Mouse (Mus musculus) fat pad, adult 2 months (tissue): ENCODE results near the gene Tk1.
"Not testable (repeated sequence)": the region's sequence is repeated elsewhere in the genome, so short reads cannot be mapped to it uniquely, and the experiment has no call there.

Experiments
- DNase-seq: peaks from one replicate; pipeline ENCODE4 v3.0.0-alpha.2; 2011; ENCODE audit warnings: low read depth, low spot score; ENCODE audit errors: extremely low read depth

The Tk1 gene

DNA sequence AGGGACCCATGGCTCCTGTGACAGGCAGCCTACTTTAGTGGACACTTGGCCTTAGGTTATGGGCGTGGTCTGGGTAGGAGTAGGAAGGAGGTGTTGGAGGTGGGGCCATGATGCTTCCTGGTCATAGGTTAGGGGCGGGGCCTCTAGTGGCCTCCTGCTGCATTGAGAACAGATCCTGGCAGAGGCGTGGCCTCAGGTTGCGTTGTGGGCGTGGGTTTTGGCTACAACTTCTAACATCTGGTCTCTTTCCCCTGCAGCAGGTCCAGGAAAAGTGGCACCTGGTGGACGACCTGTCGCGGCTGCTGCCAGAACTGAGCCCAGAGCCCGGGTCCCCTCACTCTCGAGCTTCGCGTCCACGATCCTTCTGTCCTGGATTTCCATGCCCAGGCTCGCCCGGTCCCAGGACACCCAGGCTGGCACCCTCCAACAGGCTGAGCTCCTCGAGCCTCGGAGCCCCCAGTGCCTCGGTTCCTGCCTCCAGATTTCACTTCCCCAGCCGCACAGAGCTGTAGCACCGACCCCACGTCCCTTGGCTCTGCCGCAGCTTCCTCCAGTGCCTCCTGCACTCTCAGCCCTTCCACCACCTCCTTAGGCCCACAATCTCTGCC lies 33.5 kb downstream of the Tk1 start:
- DNase-seq, result no peak

GRCm38 (mm10) chr11:117791441-117791761 lies 34.5 kb downstream of the Tk1 start:
- no peak for DNase-seq

GRCm38 (mm10) chr11:117790703-117791440 lies 35.0 kb downstream of the Tk1 start:
- no peak for DNase-seq

- DNase-seq, result no peak
Observed at GRCm38 (mm10) chr11:117790286-117790685, 35.6 kb downstream of the Tk1 start.

GRCm38 (mm10) chr11:117788481-117788880 lies 37.4 kb downstream of the Tk1 start:
- not testable (repeated sequence) for DNase-seq

DNA sequence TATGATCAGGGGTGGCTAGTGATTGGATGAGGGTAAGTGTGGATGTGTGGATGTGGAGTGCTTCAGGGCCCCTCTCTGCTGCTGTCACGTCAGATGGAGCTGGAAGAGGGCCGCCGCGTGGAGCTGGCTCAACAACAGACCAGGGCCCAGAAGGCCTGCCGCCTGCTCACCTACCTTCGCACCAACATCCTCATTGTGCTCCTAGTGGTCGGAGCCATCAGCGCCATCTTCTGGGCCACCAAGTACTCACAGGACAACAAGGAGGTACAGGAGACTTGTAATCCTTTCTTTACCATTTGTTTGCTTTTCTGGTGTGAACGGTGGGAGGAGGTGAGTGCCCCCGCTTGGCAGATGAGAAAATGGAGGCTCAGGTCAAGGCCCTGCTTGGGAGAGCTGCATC lies 39.6 kb downstream of the Tk1 start:
- no peak for DNase-seq

GRCm38 (mm10) chr11:117783683-117784309 lies 42.1 kb downstream of the Tk1 start:
- no peak for DNase-seq

DNA sequence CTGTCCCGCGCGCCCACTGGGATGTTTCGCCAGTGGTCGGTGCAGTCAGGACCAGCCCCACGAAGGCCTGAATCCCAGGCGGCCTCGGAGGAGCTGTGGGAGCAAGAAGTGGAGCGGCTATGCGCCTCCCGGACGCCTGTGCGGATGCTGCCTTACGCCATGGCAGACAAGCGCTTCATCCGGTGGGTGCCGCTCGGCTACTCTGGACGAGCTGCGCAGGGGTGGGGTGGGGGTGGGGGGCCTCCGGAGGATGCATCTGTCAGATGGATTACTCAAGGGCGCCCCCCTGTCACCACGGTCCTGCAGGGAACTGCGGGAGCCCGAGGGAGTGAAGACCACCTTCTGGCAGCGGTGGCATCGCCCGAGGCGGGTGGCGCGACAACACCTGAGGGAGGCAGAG lies 42.8 kb downstream of the Tk1 start:
- no peak for DNase-seq

DNA sequence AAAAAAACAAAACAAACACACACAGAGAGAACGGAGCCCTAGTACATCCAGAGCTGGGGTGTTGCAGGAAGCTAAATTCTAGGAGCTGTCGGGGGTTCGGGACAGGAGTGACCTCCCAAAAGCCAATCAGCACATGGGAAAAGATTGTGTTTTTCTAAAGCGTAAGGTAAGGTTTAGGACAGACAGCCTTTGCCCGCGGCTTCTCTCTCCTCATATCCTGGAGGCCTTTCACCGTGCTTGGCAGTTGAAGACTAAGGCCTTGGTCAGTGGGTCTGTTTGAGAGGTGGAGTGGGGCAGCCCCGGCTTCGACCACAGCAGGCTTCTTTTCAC lies 43.2 kb downstream of the Tk1 start:
- DNase-seq, result no peak

- no peak for DNase-seq
Observed at GRCm38 (mm10) chr11:117781993-117782704, 43.7 kb downstream of the Tk1 start, which contains the start of the genes Tmc8 and Tmc6. Gene Tmc8 (plus strand): TSS chr11:117782076. Gene Tmc6 (minus strand): TSS chr11:117782198.

DNA sequence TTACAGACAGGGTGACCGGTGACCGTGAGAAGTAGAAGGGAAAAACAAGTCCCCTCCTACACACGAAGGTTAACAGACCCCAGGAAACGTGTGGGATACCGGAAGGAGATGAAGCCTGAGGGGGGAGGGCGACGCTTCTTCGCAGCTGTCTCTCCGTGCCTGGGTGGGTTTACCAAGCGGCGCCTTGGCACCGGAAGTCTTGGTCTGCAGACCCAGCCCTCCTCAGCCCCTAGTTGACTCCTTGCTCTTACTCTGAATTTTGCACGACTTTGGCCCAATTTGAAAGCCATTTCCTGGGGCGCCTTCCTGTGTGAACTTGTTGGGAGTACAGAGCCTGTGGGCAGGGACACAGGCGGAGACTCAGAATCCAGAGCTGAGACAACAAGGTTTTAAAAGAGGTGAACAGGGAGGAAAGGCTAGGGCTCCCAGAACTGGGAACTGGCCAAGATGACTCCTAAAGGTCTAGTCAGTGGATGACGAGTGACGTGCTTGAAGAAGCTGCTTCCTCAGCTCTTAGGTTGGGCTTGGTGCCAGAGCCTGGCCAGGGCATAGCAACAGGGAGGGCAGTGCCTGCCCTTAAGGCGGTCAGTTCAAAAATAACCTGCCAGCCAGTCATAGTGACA lies 44.6 kb downstream of the Tk1 start:
- no peak for DNase-seq

GRCm38 (mm10) chr11:117780582-117781111 lies 45.2 kb downstream of the Tk1 start:
- DNase-seq, result peak; percentile 100

GRCm38 (mm10) chr11:117780199-117780515 lies 45.7 kb downstream of the Tk1 start:
- no peak for DNase-seq

- DNase-seq, result no peak
Observed at GRCm38 (mm10) chr11:117779434-117780198, 46.3 kb downstream of the Tk1 start.

DNA sequence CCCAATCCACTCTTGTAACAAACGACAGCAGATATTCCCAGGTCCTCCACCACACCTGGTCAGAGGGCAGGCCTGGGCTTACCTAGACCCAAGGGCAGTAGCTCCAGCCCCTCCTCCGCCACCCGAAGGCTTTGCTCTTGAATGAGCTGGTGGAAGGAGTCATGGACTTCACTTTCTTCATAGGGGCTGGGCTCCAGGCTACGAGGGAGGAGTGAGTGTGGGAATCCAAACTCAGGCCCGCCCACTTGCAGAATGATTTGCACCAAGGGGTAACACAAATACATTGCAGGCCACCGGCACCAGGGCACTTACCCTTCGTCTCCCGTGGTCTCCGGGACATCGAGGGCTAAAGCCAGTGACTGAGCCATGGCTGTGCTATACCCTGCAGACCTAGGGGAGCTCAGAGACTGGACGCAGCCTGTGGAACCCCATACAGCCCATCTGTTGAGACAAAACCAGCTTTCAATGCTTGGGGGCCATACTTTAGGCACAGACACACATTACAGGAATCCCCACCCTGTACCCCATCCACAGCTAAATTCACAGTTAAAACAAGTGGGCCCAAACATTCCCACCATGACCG lies 47.0 kb downstream of the Tk1 start:
- no peak for DNase-seq

DNA sequence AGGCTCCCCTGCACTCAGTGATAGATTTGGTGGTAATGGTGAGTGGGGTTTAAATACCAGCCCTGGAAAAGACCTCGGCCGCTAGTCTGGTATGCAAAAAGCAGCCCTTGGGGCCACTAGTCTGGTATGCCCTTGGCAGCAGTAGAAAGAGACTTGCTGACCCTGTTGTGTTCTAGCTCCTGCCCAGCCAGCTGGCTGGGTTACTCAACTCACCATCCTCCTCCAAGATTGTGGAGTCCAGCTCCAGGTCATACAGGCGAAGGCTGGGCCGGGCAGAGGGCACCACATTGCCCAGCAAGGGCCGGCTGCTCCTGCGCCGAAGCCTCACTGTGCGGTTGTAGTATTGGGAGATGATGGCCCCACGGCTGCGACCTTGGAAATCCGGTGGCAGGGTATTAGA lies 47.9 kb downstream of the Tk1 start:
- DNase-seq, result no peak

DNA sequence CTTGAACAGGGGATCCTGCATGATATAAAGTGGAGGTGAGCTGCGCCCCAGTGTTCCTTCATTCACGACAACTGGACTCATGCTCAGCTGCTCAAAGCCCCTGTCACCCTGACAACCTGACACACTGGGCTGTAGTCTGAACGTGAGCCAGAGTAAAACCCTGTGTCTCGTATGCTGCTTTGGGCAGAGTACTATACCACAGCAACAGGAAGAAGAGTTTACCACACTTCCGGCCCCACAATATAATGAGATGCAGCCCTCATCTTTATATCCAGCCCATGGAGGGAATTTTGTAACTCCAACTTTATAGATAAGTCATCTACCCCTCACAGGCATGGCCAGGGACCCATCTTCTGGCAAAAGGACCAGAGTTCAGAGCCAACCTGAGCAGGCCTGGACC lies 48.8 kb downstream of the Tk1 start:
- DNase-seq, result no peak

GRCm38 (mm10) chr11:117776085-117776792 lies 49.7 kb downstream of the Tk1 start:
- DNase-seq, result no peak

GRCm38 (mm10) chr11:117775540-117775939 lies 50.4 kb downstream of the Tk1 start:
- DNase-seq, result no peak

DNA sequence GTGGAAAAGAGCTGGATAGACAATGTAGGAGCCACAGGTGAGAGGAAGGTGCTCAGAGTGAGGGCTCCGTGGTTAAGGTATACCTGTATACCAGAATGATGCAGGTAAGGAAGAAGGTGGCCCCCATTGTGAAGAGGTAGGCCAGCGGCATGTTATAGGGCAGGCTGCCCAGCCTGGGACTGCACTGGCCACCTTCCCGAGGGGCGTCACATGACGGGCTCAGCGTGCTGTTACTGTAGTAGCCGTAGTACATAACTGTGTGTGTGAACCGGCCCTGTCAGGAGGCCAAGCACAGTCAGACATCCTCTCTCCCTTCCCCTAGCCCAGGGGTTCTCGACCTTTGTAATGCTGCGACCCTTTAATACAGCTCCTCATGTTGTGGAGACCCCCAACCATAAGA lies 51.0 kb downstream of the Tk1 start:
- DNase-seq, result no peak
